Mouse (Mus musculus): ENCODE results near the gene Slc13a5. TPM values are rescaled to one million over a fixed set of nuclear protein-coding genes. Genes with fewer than 3 reads are reported as not detected.

The Slc13a5 gene
- polyA plus RNA-seq, 1 experiment from 2014 or later, result not detected

DNA sequence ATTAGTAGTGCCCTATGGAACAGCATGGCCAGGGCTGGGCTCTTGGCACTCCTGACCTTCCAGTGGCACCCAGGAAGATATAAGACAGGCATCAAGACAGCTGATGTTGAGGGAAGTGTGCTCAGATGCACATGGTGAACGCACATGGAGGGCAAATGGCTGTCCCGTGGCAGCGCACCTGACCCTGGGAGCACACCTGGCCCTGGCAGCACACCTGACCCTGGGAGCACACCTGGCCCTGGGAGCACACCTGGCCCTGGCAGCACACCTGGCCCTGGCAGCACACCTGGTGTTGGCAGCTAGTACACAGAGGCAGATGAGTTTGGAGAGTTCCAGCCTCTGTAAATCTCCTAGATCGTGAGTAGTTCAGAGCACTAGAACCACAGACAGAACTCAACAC is 38.5 kb downstream of the Slc13a5 start:
- WGBS (ENCODE audit: missing documents), result 86% methylated on average over 4 of the region's 4 CpGs
- no peaks in the 10 kb centered on the region for H3K36me3 ChIP-seq (ENCODE audit: inconsistent target)
- no peaks in the 10 kb centered on the region for H3K79me2 ChIP-seq (ENCODE audit: inconsistent target)
- H3K4me3 ChIP-seq (ENCODE audit: inconsistent target), result no peak overlapping the region
- H3K27ac ChIP-seq, result no peak overlapping the region

DNA sequence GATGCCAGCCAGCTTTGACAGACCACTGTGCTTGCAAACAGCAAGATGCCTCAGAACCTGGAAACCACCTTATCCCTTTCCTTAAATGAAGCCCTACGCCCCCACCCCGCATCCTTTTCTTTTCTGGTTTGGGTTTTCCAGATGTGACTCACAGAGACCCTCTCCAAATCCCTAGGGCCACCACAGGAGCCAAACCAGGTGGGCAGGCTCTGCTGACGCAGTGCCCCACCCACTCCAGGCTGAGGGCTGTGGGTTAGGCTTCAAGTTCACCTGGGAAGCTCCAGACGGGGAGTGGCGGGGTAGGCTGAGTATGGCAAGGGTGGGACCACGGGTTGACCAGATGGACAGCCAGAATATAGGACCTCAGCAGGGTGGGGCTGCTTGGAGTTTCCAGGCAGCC is 40.1 kb downstream of the Slc13a5 start:
- Histone ChIP-seq H3K79me2 (ENCODE audit: inconsistent target) (no peaks in the 10 kb centered on the region), H3K36me3 (ENCODE audit: inconsistent target) (no peaks in the 10 kb centered on the region), H3K4me3 (ENCODE audit: inconsistent target) (no peak overlapping the region), H3K27ac (no peak overlapping the region)
- 84% methylated on average over 6 of the region's 6 CpGs for WGBS (ENCODE audit: missing documents)

DNA sequence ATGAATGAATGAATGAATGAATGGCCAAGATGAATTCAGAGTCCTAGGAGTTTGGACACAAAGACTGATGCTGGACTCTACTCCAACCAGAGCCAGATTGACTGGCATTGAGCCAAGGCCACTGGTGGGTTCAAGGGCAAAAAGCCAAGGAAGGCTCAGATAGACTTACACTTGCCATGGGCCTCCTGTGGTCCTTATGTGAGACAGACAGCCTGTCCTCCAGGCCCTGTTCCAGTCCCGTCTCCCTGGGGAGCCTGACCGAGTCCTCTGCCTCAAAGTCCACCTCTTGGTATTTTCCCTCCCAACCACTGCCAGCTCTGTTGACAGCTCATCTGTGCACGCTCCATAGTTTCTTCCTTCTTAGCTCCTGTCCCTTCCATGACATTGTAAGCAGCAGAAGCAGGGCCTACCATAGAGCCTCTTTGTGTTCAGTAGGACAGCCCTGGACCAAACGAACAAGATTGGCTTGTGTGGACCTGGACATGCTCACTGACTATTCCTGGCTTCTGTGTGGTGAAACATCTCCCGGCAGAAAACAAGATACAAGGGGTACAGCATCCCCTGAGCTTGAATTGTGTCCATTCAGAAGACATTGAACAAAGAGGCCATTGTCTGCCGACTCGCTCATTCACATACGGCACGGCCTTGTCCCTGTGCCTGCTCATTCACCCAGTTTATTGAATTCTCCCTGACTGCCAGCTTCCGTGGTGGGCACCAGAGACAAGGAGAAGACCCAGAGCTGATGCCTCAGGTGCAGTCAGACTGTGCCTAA is 40.8 kb downstream of the Slc13a5 start:
- Histone ChIP-seq H3K36me3 (ENCODE audit: inconsistent target) (no peaks in the 10 kb centered on the region), H3K79me2 (ENCODE audit: inconsistent target) (no peaks in the 10 kb centered on the region), H3K27ac (no peak overlapping the region), H3K4me3 (ENCODE audit: inconsistent target) (no peak overlapping the region)
- 91% methylated on average over 10 of the region's 10 CpGs for WGBS (ENCODE audit: missing documents)

- WGBS (ENCODE audit: missing documents), result 8% methylated on average over 5 of the region's 5 CpGs
- no peak overlapping the region for H3K4me3 ChIP-seq (ENCODE audit: inconsistent target)
- no peaks in the 10 kb centered on the region for H3K79me2 ChIP-seq (ENCODE audit: inconsistent target)
- no peaks in the 10 kb centered on the region for H3K36me3 ChIP-seq (ENCODE audit: inconsistent target)
- no peak overlapping the region for H3K27ac ChIP-seq
These were observed 42.2 kb downstream of the Slc13a5 start for GRCm38 (mm10) chr11:72224865-72225264.

GRCm38 (mm10) chr11:72223414-72223813 is 43.6 kb downstream of the Slc13a5 start:
- no peaks in the 10 kb centered on the region for H3K36me3 ChIP-seq (ENCODE audit: inconsistent target)
- no peaks in the 10 kb centered on the region for H3K79me2 ChIP-seq (ENCODE audit: inconsistent target)
- no peak overlapping the region for H3K4me3 ChIP-seq (ENCODE audit: inconsistent target)
- WGBS (ENCODE audit: missing documents), result 88% methylated on average over 4 of the region's 4 CpGs
- H3K27ac ChIP-seq, result no peak overlapping the region

DNA sequence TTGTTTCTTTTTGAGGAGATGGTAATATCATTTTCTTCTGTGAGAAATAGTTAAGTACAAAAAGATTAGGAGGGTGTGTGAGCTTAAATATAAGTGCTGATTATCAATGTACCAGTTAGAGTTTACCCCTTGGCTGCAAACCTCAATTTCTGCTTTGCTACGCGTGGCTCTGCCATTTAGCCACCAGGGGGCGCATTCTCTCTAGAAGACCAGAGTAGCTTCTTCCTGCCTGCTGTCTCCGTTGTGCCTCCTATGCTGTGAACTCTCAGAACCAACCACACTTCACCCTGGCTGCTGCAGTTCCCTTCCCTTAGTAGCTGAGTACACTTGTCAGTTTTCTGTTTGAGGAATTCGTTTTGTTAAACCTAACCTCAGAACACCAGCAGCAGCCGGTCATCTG is 45.7 kb downstream of the Slc13a5 start:
- no peak overlapping the region for H3K27ac ChIP-seq

GRCm38 (mm10) chr11:72217116-72217515 is 49.9 kb downstream of the Slc13a5 start:
- Histone ChIP-seq H3K4me3 (ENCODE audit: inconsistent target) (no peak overlapping the region), H3K79me2 (ENCODE audit: inconsistent target) (peaks cover 10% of the 10 kb centered on the region; the same call in 1 of the 2 replicates), H3K27ac (peak overlapping the region; percentile 39), H3K36me3 (ENCODE audit: inconsistent target) (no peaks in the 10 kb centered on the region)
- 44% methylated on average over 5 of the region's 5 CpGs for whole genome bisulfite sequencing (ENCODE audit: missing documents)

More for the DNA sequence above, 45.7 kb downstream of the Slc13a5 start:
- Histone ChIP-seq H3K4me3 (ENCODE audit: inconsistent target) (no peak overlapping the region), H3K79me2 (ENCODE audit: inconsistent target) (no peaks in the 10 kb centered on the region), H3K36me3 (ENCODE audit: inconsistent target) (no peaks in the 10 kb centered on the region)
- WGBS (ENCODE audit: missing documents), result 15% methylated on average over 6 of the region's 6 CpGs

DNA sequence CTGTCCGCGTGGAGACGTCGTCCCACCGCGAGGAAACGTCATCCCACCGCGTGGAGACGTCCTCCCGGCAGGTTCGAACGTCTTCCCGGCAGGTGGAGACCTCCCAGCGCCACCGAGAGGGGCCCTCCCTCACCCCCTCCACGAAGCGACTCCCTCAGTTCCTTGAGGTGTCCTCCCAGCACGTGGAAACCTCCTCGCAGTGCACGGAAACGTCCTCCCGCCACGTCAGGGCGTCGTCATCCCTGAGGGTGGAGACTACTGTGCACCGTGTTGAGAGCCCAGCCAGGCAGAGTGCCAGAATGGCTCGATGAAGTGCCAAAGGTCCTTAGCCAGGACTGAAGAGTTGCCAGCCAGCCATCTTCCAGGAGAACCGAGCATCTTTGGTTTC is 51.6 kb downstream of the Slc13a5 start, which contains the start of gene Med31:
TSS of gene Med31 (minus strand) at position 183 of the 388 bp plus-strand sequence.
- Histone ChIP-seq H3K27ac (peak within 1 kb of the TSS; percentile 32), H3K79me2 (ENCODE audit: inconsistent target) (peaks cover 10% of the 10 kb centered on the region; the same call in 1 of the 2 replicates), H3K36me3 (ENCODE audit: inconsistent target) (peaks cover 11% of the 10 kb centered on the region; the same call in 1 of the 2 replicates), H3K4me3 (ENCODE audit: inconsistent target) (peak within 1 kb of the TSS; percentile 94)
- 1% methylated on average over 29 of the region's 29 CpGs for WGBS (ENCODE audit: missing documents)

DNA sequence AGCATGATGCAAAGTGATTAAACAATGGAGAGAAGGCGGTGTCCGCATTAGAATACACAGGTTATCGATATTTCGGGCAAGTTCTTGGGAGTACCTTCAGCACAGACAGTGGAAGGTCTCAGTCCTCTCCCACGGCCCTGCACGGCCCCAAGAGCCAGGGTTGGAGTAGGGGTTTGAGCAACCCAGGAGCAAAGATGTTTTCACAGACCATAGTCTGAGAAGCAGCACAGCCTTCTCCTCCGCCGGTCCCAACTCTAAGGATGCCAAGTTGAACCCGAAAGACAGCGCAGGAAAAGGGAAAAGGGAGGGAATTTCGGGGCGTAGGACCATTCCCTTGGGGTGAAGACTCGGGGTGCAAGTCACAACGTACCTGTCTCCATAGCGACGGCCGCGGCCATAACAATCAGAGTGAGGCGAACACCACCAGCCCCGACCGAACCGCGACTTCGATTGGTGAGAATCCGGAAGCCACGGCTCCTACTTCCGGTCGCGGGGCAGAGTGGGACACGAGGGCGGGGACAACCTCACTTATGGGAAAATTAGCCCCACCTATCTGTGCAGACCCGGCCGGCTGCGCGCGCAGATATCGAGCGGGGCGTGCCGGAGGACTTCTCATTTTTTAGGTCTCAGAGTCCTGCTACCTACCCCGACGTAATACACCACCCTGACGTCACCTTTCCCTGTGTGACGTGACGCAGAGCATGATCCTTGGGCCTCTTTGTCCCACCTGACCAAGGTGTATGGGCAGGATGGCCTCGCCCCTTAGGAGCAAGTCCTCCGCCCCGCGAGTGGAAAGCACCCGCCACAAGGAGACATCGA is 52.2 kb downstream of the Slc13a5 start:
- H3K36me3 ChIP-seq (ENCODE audit: inconsistent target), result peaks cover 15% of the 10 kb centered on the region; the same call in 1 of the 2 replicates
- H3K4me3 ChIP-seq (ENCODE audit: inconsistent target), result peak overlapping the region; percentile 94
- H3K27ac ChIP-seq, result peak overlapping the region; percentile 32
- H3K79me2 ChIP-seq (ENCODE audit: inconsistent target), result peaks cover 10% of the 10 kb centered on the region; the same call in 1 of the 2 replicates
- WGBS (ENCODE audit: missing documents), result under 1% methylated on average over 51 of the region's 51 CpGs

- H3K27ac ChIP-seq, result peak overlapping the region; percentile 68
- peaks cover 18% of the 10 kb centered on the region; the same call in 1 of the 2 replicates for H3K36me3 ChIP-seq (ENCODE audit: inconsistent target)
- 19% methylated on average over 17 of the region's 17 CpGs for WGBS (ENCODE audit: missing documents)
These were observed 59.1 kb downstream of the Slc13a5 start for GRCm38 (mm10) chr11:72207834-72208377.

GRCm38 (mm10) chr11:72207204-72207833 is 59.7 kb downstream of the Slc13a5 start, which contains the start of the genes 4933427D14Rik and Txndc17:
TSS of gene 4933427D14Rik (minus strand) at chr11:72207459.
TSS of gene Txndc17 (plus strand) at chr11:72207547.
- WGBS (ENCODE audit: missing documents), result 1% methylated on average over 42 of the region's 42 CpGs
- Histone ChIP-seq H3K4me3 (ENCODE audit: inconsistent target) (peak within 1 kb of the TSS; percentile 98), H3K27ac (peak within 1 kb of the TSS; percentile 68), H3K79me2 (ENCODE audit: inconsistent target) (peaks cover 59% of the 10 kb centered on the region), H3K36me3 (ENCODE audit: inconsistent target) (peaks cover 18% of the 10 kb centered on the region; the same call in 1 of the 2 replicates)

More at GRCm38 (mm10) chr11:72207834-72208377, 59.1 kb downstream of the Slc13a5 start:
- Histone ChIP-seq H3K4me3 (ENCODE audit: inconsistent target) (peak overlapping the region; percentile 98), H3K79me2 (ENCODE audit: inconsistent target) (peaks cover 59% of the 10 kb centered on the region)

GRCm38 (mm10) chr11:72206341-72207203 is 60.5 kb downstream of the Slc13a5 start, which contains the start of gene Gm43951:
TSS of gene Gm43951 (minus strand) at chr11:72206840.
- Histone ChIP-seq H3K4me3 (ENCODE audit: inconsistent target) (peak within 1 kb of the TSS; percentile 98), H3K36me3 (ENCODE audit: inconsistent target) (peaks cover 16% of the 10 kb centered on the region; the same call in 1 of the 2 replicates), H3K27ac (peak within 1 kb of the TSS; percentile 68), H3K79me2 (ENCODE audit: inconsistent target) (peaks cover 59% of the 10 kb centered on the region)
- 3% methylated on average over 34 of the region's 43 CpGs for WGBS (ENCODE audit: missing documents)

GRCm38 (mm10) chr11:72205256-72205655 is 61.8 kb downstream of the Slc13a5 start:
- no peak overlapping the region for H3K4me3 ChIP-seq (ENCODE audit: inconsistent target)
- no peak overlapping the region for H3K27ac ChIP-seq

More at GRCm38 (mm10) chr11:72205256-72205655, 61.8 kb downstream of the Slc13a5 start:
- H3K36me3 ChIP-seq (ENCODE audit: inconsistent target), result peaks cover 12% of the 10 kb centered on the region
- peaks cover 59% of the 10 kb centered on the region for H3K79me2 ChIP-seq (ENCODE audit: inconsistent target)
- WGBS (ENCODE audit: missing documents), result 75% methylated on average over 6 of the region's 6 CpGs
